Mouse (Mus musculus): ENCODE measurements around the gene Myof.
A peak's percentile ranks its signal among the peaks of the same experiment; 100 is the strongest.

The Myof gene

GRCm38 (mm10) chr19:37860267-37860666 lies 183.1 kb downstream of the Myof start:
- DNase-seq = no peak

DNA sequence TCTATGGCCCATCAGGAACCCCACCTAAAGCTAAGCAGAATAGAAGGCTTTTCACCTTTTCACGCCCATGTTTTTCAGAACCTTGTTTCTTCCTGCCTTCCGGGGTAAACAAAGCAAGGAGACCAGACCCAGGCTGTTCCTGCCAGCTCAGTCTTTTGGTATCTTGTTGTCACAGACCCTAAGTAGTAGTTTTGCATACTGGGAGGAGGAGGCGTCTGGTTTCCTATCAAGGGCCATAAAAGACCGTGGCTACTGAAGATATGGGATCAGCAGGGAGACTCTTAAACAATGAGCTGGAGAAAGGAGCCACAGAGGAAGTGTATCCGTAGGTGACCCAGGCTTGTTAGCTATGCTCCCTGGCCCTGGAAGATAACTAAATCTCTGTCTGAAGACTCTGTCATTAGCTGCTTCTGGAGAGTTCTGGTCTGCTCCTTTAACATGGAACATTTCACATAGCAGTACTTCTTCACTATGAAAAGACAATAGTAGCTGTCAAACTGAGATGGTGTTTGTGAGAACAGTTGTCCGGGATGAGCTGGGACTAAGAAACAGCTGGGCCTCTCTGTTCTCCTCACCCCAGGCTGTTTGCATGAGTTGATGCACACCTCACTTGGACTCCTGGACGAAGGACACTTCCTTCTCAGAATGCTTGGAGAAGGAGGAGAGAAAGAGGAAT lies 184.8 kb downstream of the Myof start:
- DNase-seq = no peak

- DNase-seq = peak; percentile 25
These were observed 191.3 kb downstream of the Myof start for GRCm38 (mm10) chr19:37852056-37852455.

DNA sequence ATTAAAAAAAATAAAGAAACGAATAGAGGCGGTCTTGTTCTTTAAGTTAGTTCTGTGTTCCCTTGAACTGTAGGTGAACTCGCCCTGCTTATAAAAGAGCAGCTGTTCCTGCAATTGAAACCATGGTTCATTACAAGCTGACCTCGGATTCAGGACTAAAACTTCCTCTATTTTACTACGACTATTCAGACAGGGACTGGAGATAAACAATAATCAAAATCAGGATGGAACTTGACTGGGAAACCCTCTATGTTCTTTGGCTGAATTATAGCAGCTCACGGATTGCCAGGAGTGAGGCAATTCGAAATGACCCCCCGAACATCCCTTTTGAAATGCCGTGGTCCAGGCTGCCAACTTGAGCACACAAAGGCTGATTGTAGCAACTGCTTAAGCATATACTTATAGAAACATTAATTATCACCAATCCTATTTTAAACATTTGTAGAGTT lies 191.8 kb downstream of the Myof start:
- DNase-seq = peak; percentile 40
